Mouse (Mus musculus) retina, embryonic 14.5 days (tissue): ENCODE measurements around the gene Kif1b.

Source experiments
- DNase-seq: peaks from one replicate; pipeline ENCODE4 v3.0.0-alpha.2; 2015; ENCODE audit warnings: low spot score

Kif1b gene

DNA sequence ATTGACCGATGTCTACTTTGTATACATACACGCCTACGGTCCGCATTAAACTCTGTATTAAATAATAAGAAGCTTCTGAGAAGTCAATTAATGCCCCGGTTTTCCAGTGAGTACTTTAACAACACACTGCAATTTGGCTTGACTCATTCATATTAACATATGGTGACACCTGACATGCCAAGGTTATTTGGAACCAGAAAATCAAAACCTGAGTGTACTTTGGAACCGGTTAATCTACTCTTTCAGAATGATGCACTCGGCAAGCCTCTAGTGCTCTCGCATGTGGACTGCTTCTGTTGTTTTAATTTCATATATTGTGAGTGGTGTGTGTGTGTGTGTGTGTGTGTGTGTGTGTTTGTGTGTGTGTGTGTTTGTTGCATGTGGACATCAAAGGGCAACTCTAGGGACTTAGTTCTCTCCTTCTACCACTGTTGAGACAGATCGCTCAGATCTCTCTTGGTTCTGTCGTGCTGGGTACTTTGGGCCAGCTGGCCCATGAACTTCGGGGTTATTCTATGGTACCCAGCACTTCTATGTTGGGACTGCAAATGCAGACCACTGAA, 6.9 kb upstream of the Kif1b start:
- DNase-seq: no peak

DNA sequence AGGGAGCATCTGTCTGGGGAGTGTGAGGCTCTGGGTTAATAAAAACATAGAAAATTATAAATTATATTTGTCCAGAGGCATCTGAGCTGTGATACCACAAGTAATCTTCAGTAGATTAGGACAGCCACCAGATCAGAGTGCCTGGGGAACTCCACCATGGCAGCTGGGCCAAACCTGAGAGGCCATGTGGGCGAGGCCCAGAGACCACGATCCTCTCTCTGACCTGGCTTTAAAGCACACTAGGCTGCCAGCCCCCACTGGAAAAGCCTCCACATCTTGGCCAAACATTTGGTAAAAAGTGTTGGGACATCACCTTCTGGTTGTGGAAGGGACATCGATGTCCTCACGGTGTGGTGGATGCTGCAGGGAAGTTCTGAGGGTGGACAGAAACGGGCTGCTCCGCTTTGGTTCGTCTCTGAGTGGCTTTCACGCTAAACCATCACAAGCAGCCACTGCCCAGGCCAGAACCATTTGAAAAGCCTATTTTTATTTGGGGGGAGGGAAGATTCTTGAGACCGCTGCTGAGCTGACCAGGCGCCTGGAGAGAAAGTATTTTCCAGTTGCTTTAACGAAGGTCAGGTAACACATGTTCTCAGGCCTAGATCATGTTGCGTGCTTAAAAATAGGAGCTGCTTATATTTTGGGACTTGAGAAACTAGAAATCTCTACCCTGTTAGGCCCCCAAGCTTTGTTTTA, 6.2 kb upstream of the Kif1b start:
- DNase-seq: no peak

DNA sequence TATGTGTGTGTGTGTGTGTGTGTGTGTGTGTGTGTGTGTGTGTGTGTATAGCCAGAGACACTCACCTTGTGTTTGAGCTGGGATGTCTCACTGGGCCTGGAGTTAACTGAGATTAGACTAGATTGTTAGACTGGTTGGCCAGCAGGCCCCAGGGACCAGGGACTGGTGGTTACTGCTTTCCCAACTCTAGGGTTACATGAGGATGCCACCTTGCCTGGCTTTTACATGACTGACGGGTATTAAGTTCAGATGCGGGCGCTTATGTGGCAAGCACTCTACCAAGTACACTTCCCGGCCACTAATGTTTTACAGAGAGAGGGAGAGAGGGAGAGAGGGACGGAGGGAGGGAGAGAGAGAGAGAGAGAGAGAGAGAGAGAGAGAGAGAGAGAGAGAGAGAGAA, 4.5 kb upstream of the Kif1b start:
- no peak for DNase-seq

DNA sequence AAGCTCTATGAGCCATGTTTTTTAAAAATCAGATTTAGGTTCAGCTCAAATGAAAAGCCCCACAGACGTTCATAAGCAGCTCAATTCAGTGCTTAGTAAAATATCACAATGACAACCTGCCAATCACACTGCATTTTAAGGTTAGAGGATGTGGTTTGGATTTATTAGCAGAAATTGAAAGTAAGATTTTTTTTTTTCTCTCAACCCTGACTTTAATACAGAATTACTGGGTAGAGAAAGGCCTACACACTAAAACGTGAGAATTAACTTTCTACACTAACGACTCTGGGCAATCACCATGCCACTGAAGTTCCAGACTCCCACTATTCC, 963 bp upstream of the Kif1b start:
- no peak for DNase-seq

DNA sequence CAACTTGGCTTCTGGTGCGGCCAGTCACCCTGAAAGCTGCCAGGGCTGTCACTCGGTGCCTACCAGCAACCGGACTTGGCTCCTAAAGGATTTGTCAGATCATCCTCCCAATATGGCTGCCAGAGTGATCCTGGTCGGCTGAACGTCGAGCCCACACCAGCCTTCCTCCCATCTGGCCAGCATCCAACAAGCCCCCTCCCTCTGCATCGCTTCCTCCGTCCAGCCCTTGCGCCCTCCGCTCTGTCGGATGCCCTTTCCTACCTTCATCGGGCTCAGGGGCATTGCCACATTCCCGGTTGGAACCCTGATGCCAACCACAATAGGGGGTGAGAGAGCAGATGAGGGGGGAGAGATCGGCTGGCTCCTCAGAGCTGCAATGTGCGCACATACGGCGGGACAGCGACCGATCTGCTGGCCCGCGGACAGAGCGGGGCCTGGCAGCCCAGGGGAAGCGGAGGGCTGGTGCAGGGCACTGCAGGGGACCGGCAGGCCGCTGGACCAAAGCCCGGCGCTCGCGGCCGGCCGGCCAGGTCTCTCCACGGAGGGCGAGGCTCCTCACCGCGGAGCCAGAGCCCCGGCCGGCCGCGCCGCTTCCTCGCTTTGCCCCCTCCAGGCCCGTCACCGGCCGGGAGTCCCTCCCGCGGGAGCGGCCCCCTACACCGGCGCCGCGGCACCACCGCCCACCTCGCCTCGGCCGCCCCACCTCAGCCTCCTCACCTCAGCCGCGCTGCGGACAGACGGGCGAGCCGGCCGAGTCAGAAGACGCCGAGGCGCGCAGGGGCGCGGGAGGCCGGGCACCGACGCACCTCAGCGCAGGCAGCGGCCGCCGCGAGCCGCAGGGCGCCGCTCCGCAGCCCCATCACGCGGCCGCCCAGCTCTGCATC, 539 bp downstream of the Kif1b start:
- peak; percentile 76 for DNase-seq

DNA sequence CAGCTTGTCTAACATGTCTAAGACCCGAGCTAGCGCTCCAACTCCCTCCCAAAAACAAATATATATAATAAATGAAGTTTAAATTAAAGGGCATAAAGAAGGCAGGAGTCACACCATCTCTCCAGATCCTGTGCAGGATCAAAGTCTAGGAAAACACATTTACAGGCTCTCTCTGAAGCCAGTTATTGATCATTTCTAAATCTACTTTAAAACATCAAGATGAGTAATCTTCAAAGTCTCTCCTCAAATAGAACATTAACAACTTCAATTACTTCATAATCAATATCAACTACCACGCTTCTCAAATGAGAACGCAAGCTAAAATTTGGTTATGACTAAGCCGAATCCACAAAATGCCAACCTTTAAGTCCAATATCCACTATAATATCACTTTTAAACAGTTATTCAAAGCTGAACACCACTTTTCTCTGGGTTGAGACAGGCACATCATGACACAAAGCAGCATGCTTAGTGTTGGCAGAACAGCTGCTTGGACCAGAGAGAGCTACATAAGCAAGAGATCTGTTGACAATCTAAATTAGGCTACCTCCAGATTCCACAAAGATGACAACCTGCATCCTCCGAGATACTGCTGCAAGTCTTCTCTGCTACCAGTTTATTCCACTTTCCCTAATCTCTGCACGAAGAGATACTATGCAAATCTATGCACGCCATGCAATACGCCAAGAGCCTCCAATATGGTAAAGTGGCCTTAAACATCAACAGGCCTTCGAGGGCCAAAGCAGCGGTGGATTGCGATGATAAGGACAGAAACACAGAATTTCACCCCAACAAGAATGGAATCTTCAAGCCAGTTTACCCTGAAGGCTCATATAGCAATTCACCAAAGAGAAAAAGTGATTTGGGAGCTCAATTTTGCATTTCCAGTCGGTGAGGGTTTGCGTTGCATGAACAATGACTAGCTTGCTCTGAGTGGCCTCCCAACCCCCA, 1.5 kb downstream of the Kif1b start:
- DNase-seq: no peak

DNA sequence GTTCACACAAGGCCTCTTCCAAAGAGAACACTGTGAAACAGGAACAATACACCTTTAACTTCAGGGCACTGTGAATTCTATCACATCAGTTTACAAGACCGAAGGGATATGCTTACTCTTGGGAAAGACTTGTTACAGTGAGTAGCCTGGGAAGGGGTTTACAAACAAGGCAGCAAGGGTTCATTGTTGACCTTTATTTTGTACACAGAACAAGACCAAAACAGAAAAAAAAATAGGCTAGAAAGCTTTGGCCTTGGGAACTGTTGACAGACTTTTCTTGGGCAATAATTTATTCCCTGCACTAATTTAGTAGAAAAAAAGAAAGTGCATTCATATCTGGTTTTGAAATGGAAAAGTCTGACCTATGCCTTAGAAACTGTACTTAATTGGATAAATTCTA, 3.0 kb downstream of the Kif1b start:
- DNase-seq: no peak

DNA sequence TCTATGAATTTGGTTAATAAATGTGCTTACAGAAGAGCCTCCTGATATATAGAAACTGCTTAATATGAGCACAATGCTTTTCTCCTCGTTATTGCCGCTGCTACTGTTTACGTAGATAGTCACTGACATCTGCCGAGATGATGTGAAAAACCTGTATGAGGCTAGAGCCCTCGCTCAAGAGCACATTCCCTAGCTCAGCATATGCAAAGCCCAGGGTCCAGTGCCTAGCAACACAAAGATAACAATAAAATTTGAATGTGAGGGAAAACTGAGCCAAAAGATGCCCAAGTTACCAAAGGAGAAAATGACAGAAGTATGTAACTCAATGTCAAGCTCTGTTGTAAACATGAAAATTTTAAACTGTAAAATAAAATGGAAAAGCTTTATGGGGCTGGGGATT, 4.0 kb downstream of the Kif1b start:
- no peak for DNase-seq

DNA sequence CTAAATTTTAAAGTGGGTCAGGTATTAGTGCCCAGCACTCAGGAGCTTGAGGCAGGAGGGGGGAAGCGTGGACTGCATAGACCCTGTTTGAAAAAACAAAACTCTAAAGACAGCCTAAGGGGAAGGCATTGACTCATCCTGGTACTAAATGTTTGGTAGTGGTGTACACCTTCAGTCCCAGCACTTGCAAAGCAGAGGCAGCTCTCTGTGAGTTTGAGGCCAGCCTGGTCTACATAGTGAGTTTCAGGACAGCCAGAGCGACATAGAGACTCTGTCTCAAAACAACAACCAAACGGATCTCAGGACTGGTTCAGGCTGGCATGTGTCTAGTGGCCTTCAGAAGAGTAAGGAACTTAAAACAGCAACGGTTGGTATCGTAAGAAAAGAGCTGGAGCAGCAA, 4.7 kb downstream of the Kif1b start:
- no peak for DNase-seq

DNA sequence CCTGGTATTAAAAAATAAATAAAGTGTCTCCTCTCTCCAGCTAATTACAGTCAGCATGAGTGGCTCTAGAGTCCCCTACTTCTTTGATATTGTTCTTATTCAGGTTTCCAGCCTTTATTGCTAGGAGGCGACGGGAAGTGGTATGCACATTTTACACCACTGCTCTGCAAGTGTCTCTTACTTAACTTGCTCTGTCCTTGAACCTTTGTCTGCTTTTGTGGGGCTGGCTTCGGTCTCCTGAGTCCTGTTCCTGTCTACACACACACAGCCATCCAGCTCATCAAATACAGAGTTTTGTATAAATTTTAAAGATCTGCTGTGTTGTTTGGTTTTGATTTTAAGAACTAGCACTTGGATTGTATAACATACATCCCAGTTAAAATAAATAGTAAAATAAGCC, 5.4 kb downstream of the Kif1b start:
- no peak for DNase-seq

DNA sequence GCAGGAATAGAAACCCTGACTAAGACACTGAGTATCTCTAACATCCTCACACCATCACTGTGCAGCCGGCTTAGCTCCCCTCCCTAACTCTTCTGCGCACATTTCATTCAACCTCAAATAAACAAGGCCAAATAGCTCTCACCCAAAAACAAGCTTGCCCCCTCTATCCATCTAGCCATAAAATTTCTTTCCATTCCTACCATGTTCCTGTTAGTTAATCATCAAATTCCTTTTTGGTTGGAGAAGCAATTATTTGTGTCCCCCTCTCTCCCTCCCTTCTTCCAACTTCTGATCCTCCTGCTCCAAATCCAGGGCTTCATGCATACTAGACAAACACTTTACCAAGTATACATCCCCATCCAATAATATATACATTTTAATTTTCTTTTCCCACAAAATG, 11.0 kb downstream of the Kif1b start:
- no peak for DNase-seq

DNA sequence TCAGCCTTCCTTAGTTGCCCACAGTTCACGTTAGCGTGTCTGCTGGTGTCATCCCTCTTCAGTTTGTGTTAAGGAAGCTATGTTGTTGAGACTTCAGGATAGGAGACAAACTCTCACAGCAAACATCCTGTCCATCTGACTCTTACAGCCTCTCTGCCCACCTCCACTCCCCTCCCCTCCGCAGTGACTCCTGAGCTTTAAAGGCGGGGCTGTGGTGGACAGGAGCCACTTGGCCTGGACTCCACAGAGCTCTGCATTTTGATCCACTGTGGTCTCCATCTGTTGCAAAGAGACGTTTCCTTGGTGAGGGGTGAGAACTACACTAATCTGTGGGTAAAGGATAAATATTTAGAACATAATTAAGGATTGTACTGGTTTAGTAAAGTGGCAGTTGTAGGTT, 14.5 kb downstream of the Kif1b start:
- no peak for DNase-seq

DNA sequence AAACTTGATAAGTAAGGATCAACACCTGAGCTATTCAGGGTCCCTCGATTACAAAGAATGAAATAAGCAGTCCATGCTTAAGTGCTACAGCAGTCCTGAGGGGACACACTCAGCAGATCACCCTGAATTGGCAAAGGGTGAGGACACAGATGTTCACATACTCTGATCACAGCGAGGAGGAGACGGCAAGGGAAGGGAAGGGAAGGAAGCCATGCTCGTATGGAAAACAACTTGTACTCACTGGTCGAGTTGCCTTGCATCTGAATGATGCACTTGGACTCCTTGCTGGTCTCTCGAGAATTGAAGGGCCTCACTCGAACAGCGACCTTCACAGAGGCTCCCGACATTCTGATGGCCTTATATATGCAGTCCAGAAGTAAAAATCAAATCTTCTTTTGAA, 16.4 kb downstream of the Kif1b start:
- no peak for DNase-seq

DNA sequence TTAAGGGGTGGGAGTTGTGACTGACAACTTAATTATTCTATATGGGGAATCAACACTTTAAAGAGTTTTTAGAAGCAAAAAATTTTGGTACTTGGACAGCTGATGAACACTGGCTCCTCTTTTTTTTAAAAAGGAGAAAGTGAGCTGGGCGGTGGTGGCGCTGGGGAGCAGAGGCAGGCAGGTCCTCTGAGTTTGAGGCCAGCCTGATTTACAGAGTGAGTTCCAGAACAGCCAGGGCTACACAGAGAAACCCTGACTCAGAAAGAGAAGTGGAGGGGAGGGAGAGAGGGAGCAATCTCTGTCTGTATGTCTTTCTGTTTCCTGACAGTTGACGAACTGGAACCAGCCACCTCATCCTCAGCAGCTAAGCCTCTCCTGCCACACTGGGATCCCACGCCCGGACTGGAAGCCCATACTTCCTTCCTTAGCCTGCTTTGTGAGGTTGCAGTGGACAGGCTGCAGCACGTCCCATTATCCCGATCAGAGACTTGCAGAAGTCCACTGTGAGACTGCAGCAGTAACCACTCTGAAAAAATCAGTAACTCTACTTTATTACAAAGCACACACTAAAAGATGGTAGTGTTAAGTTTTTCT, 17.2 kb downstream of the Kif1b start:
- DNase-seq: no peak

DNA sequence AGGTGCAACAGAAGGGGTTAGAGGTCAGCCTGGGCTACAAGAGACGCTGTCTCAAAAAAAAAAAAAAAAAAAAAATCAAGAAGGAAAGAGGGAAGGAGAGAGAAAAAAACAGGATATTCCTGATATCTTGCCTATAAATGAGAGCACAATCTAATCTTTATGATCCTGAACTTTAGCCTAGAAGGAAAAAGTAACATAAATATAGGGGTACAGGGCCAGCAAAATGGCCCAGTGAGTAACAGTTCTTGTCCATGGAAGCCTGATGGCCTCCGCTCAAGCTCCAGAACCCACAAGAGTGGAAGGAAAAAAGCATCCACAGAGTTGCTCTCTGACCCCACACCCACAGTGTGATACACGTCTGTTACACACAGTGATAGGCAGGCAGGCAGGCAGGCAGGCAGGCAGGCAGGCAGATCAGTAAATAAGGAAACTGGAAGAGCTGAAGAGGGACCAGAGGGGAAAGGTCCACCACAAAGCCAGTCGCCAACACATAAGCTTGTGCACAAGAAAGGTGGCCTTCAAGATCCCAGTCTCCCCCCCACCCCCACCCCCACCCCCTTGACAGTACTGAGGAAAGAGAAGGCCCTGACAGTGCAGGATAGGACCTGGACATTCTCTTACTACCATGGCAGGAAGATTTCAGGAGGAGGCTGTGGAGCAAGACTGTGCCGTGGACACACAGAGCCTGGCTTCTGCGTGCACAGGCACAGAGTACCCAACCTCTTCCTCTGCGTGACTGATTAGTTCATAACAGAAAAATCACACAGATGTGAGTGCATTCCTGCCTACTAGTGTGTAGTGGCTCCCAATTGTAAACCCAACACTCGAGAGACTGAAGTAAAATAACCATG, 21.0 kb downstream of the Kif1b start:
- DNase-seq: no peak

DNA sequence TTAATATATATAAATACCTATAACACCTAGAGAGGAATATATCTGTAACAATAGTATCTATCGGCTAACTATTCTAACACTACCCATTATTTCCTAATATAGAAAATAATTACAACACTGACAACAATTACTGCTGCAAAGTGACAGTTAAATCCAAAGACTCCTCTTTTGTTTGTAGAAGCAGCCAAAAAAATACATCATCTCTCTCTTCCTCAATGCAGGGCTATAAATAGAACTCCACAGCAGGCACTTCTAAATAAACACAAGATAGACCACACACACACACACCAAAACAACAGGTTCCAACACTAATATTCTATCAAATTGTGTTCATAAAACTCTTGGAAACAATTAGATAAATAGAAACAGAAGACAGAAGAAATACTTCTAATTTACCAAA, 21.8 kb downstream of the Kif1b start:
- no peak for DNase-seq

DNA sequence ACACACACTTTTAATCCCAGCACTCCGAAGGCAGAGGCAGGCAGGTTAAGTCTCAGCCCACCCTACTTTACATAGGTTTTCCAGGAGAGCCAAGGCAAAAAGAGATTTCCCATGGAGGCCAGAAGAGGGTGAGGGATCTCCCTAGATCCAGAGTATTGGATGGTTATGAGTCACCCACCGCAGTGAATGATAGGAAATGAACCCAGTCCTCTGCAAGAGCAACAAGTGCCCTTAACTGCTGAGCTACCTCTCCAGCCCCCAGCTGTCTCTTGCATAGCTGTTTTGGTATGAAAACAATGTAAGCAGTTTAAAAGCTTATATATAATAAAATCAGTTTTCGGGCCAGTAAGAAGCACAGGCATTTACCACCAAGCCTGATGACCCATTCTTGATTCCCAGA, 24.5 kb downstream of the Kif1b start:
- DNase-seq: no peak

DNA sequence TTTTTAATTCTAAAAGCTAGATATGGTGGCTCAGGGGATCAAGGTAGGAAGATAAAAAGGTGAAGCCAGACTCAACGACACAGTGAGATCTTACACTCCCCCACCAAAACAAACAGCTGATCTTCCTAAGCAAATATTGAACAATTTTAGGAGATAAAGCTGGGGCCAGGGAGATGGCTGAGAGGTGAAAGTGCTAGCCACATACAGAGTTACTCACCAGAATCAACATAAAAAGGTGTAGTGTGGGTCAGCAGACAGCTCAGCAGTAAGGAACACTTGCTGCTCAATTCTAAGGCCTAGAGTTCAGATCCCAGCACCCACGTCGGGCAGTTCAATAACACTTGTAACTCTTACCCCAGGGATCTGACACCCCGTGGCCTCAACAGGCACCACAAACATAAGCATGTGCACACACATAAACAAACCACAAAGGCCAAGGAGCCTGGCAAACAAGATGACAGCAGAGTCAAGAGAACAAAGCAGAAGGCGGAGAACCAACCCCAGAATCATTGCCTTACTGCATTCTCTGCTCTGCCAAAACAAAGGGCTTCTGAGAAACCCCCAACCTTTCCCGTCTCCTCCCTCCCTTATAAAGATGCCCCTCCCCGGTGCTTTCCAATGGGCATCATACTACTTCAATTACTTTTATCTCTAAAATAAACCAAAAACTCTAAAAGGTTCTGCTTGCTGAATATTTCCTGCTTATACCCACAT, 25.3 kb downstream of the Kif1b start:
- no peak for DNase-seq

DNA sequence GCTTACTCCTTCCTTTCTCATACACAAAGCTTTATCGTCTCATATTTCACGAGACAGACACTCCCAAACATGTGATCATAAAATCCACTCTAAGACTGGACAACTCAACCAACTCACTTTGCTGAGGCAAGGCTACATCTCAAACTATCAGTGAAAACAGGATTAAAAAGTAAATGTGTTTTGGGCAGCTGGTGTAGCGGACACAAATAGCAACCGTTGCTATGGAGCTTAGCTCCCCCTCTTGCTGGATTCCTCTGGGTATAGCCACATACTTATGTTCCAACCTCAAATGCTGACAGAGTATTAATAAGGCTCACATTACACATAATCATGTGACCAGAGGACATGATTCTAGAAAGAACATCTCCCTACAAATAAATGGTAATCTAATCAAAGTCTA, 29.9 kb downstream of the Kif1b start:
- peak; percentile 47 for DNase-seq

DNA sequence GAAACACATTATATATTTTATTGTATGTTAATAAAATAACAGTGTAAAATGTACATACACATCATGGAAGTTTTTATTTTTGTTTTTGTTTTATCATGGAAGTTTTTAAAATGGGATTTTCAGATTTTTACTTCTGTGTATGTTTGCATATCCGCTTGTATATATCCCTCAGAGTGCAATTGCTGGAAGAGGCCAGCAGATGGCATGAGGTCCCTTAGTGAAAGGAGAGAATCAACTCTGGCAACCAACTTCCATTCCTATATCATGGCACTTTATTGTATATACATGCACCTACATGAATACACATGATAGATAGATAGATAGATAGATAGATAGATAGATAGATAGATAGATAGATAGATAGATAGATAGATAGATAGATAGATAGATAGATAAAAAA, 34.4 kb downstream of the Kif1b start:
- DNase-seq: peak; percentile 37
